Mouse (Mus musculus) hindbrain, embryonic 12.5 days (tissue): ENCODE measurements around the gene Fignl1. TPM values are rescaled to one million over a fixed set of nuclear protein-coding genes. Genes with fewer than 3 reads are reported as not detected.

Experiments
- ATAC-seq: fragments of 200-750 bp; cut with Nextera tagmentation; 2 replicates; pipeline ENCODE4 v1.8.0; 2017; ENCODE audit warnings: moderate TSS enrichment; ENCODE audit not compliant: low FRiP score
- H3K27ac ChIP-seq: fragments of 300-500 bp; sonication (generic); 2 replicates; pipeline ENCODE4 v1.5.1; 2016; ENCODE audit warnings: mild to moderate bottlenecking
- H3K27me3 ChIP-seq: fragments of 300-500 bp; sonication (generic); 2 replicates; pipeline ENCODE4 v1.6.1; 2016; ENCODE audit warnings: mild to moderate bottlenecking
- H3K36me3 ChIP-seq: fragments of 300-500 bp; sonication (generic); 2 replicates; pipeline ENCODE4 v1.6.1; 2016; ENCODE audit warnings: mild to moderate bottlenecking
- H3K4me1 ChIP-seq: fragments of 300-500 bp; sonication (generic); 2 replicates; pipeline ENCODE4 v1.6.1; 2016
- H3K4me2 ChIP-seq: fragments of 300-500 bp; sonication (generic); replicated peaks from 2 replicates; pipeline ENCODE4 v1.6.1; 2016; ENCODE audit warnings: mild to moderate bottlenecking
- H3K4me3 ChIP-seq: fragments of 300-500 bp; sonication (generic); 2 replicates; pipeline ENCODE4 v1.5.1; 2016; ENCODE audit warnings: mild to moderate bottlenecking
- H3K9ac ChIP-seq: fragments of 300-500 bp; sonication (generic); 2 replicates; pipeline ENCODE4 v1.6.1; 2016; ENCODE audit warnings: mild to moderate bottlenecking, moderate library complexity
- H3K9me3 ChIP-seq: fragments of 300-500 bp; sonication (generic); replicated peaks from 2 replicates; pipeline ENCODE4 v1.6.1; 2016; ENCODE audit warnings: mild to moderate bottlenecking
- WGBS: fragments of 180-500 bp; shearing (Covaris S2); methylation state at CpG from one replicate; pipeline ENCODE4 v1.1.7; 2016; 5-methylcytosine and 5-hydroxymethylcytosine counted together
- polyA plus RNA-seq: library from polyadenylated mRNA; unstranded; fragments of >200 nt; fragmentation: Nextera tagmentation; extraction: Ambion mirVana; gene quantifications from 2 replicates; pipeline ENCODE4 v1.2.1, GENCODE M21; 2016

Gene Fignl1
- polyA plus RNA-seq, 1 experiment from 2014 or later: 41.1 TPM

GRCm38 (mm10) chr11:11844367-11844971 lies 35.7 kb upstream of the Fignl1 start:
- peaks cover 10% of the 10 kb centered on the region for H3K4me1 ChIP-seq
- H3K27ac ChIP-seq: peak overlapping the region; percentile 55
- H3K4me3 ChIP-seq: no peak overlapping the region
- no peak overlapping the region for H3K4me2 ChIP-seq
- 48% methylated on average over 13 of the region's 13 CpGs for WGBS
- H3K27me3 ChIP-seq: no peaks in the 10 kb centered on the region
- no peaks in the 10 kb centered on the region for H3K9me3 ChIP-seq
- H3K9ac ChIP-seq: no peak overlapping the region
- peak; percentile 72 for ATAC-seq
- H3K36me3 ChIP-seq: no peaks in the 10 kb centered on the region

GRCm38 (mm10) chr11:11841590-11841989 lies 32.8 kb upstream of the Fignl1 start:
- Histone ChIP-seq H3K36me3 (no peaks in the 10 kb centered on the region), H3K9ac (no peak overlapping the region), H3K4me1 (peaks cover 15% of the 10 kb centered on the region), H3K4me2 (no peak overlapping the region), H3K27ac (no peak overlapping the region), H3K9me3 (no peaks in the 10 kb centered on the region), H3K4me3 (no peak overlapping the region), H3K27me3 (no peaks in the 10 kb centered on the region)
- 83% methylated on average over 4 of the region's 4 CpGs for WGBS
- no peak for ATAC-seq

- Histone ChIP-seq H3K4me1 (peaks cover 18% of the 10 kb centered on the region), H3K4me2 (no peak overlapping the region), H3K4me3 (no peak overlapping the region), H3K27ac (no peak overlapping the region), H3K27me3 (no peaks in the 10 kb centered on the region), H3K9ac (no peak overlapping the region), H3K36me3 (no peaks in the 10 kb centered on the region), H3K9me3 (no peaks in the 10 kb centered on the region)
- no peak for ATAC-seq
- WGBS: 98% methylated on average over 2 of the region's 2 CpGs
Measured at GRCm38 (mm10) chr11:11840746-11841145, 32.0 kb upstream of the Fignl1 start.

GRCm38 (mm10) chr11:11839874-11840273 lies 31.1 kb upstream of the Fignl1 start:
- H3K9me3 ChIP-seq: no peaks in the 10 kb centered on the region
- no peaks in the 10 kb centered on the region for H3K36me3 ChIP-seq
- no peak for ATAC-seq
- H3K9ac ChIP-seq: no peak overlapping the region
- H3K4me3 ChIP-seq: no peak overlapping the region
- no peaks in the 10 kb centered on the region for H3K27me3 ChIP-seq
- 85% methylated on average over 7 of the region's 7 CpGs for WGBS
- no peak overlapping the region for H3K4me2 ChIP-seq
- H3K4me1 ChIP-seq: peaks cover 19% of the 10 kb centered on the region
- no peak overlapping the region for H3K27ac ChIP-seq

DNA sequence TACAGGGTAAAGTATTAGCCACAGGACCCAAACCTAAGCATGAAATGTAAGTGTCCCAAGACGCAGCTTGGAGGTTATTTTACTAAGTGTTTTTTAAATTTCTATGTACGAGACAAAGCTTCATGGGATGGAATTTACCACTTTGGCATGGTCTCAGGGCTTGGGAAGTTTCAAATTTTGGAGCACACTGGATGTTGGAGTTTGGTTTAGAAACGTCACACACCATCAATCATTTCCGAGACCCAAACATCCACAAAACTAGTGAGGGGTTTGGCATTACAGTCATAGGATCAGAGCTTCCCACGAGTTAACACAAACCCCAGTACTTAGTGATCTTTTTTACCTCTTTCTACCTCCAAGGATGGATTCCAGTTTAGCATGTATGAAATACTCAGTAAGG lies 28.6 kb upstream of the Fignl1 start:
- WGBS: 77% methylated on average over 5 of the region's 5 CpGs

DNA sequence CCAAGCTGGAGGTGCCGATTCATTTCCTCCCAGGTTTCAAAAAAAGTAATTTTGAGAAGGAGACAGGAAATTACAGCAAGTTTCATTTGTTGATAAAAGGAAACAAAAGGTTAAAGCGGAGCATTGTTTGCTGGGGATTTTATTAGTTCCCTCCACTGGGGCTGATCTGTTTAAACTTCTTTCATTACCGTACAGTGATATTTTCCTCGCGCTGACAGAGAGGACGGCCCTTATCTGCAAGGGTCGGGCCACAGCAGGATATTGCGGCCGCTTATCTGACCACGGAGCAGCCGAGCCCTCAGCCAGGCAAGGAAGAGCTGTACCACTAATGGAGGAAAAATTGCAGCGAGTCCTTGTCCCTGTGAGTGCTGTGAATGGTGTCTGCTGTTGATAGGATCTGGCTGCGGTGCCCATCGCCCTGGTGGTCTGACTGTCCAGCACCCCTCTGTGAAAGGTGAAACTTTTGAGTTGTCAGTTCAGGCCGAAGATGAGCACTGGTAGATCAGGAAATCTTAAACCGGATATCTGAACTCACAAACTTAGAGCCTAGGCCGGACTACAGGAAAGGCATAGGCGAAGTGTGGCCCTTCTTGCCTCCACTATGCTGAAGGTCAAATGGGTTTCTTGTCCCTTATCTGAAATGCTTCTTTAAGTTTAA lies 28.1 kb upstream of the Fignl1 start:
- no peaks in the 10 kb centered on the region for H3K27me3 ChIP-seq
- 42% methylated on average over 18 of the region's 18 CpGs for WGBS
- no peak overlapping the region for H3K9ac ChIP-seq
- peaks cover 24% of the 10 kb centered on the region for H3K4me1 ChIP-seq
- H3K9me3 ChIP-seq: no peaks in the 10 kb centered on the region
- no peak overlapping the region for H3K4me2 ChIP-seq
- peak overlapping the region; percentile 35 for H3K27ac ChIP-seq
- ATAC-seq: no peak; the same call in 1 of the 2 replicates
- H3K36me3 ChIP-seq: no peaks in the 10 kb centered on the region
- no peak overlapping the region for H3K4me3 ChIP-seq

More for the DNA sequence above, 28.6 kb upstream of the Fignl1 start:
- Histone ChIP-seq H3K9me3 (no peaks in the 10 kb centered on the region), H3K9ac (no peak overlapping the region), H3K36me3 (no peaks in the 10 kb centered on the region), H3K4me2 (no peak overlapping the region), H3K27ac (peak overlapping the region; percentile 35; the same call in 1 of the 2 replicates), H3K4me1 (peaks cover 19% of the 10 kb centered on the region), H3K4me3 (no peak overlapping the region), H3K27me3 (no peaks in the 10 kb centered on the region)
- ATAC-seq: no peak

DNA sequence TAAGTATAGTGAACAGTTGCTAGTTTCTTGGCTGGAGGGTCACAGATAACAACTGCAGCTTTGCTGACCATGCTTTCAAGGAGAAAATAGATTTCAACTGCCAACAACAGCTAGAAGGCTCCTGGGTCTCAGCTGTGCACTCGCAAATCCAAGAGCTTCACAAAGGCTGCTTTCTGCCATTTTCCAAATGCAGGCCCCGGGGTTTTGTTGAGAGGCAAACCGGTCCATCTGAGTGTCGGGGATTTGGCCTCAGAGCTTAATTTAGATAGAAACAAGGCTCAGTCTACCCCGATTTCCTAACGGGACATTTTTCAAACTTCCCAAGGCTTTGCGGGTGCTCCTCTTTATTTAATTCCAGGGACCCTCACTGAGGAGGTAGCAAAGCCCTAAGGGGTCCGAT lies 27.5 kb upstream of the Fignl1 start:
- no peak for ATAC-seq
- peak overlapping the region; percentile 35; the same call in 1 of the 2 replicates for H3K27ac ChIP-seq
- no peak overlapping the region for H3K4me3 ChIP-seq
- no peaks in the 10 kb centered on the region for H3K27me3 ChIP-seq
- no peaks in the 10 kb centered on the region for H3K36me3 ChIP-seq
- peaks cover 28% of the 10 kb centered on the region for H3K4me1 ChIP-seq
- WGBS: 51% methylated on average over 8 of the region's 8 CpGs
- H3K9ac ChIP-seq: no peak overlapping the region
- no peaks in the 10 kb centered on the region for H3K9me3 ChIP-seq
- no peak overlapping the region for H3K4me2 ChIP-seq

DNA sequence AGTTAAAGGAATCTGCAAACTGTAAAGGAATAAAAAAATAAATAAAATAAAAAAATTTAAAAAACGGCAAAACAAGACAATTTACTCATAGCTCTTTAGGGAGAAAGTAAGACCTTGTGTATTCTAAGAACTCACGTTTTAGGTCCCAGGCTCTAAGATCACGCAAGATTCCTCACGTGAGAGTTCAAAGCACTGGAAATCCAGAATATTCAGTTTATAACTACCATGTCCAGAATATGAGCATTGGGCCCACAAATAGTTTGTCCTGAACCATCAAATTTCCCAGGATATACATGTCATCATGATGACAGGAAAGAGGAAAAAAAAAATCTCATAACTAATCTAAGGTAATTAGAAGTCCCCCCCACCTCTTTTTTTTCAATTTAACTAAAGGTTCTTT lies 27.0 kb upstream of the Fignl1 start:
- ATAC-seq: no peak
- 84% methylated on average over 4 of the region's 4 CpGs for WGBS
- H3K4me1 ChIP-seq: peaks cover 32% of the 10 kb centered on the region

DNA sequence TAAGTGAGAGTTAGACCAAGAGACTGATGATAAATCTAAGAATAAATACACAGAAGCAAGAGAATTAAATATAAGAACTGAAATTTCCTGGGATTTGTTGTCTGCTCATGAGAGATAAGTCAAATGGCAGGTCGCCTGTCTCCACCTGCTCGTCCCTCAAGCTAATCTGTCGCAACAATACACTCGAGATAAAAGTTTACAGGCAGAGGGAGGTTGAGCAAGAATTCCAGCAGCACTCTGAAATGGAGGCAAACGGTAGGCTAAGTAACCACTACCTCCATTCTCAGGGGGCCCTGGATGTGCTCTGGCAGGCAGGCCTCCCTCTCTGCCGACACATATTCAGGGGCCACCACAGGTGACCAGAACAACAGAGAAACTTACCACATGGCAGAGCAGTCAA lies 26.6 kb upstream of the Fignl1 start:
- ATAC-seq: no peak
- H3K36me3 ChIP-seq: no peaks in the 10 kb centered on the region
- no peaks in the 10 kb centered on the region for H3K9me3 ChIP-seq
- H3K27me3 ChIP-seq: no peaks in the 10 kb centered on the region
- H3K27ac ChIP-seq: no peak overlapping the region
- H3K4me1 ChIP-seq: peaks cover 35% of the 10 kb centered on the region
- H3K4me2 ChIP-seq: no peak overlapping the region
- WGBS: 52% methylated on average over 6 of the region's 6 CpGs
- no peak overlapping the region for H3K4me3 ChIP-seq
- H3K9ac ChIP-seq: no peak overlapping the region

More for the DNA sequence above, 27.0 kb upstream of the Fignl1 start:
- H3K27ac ChIP-seq: no peak overlapping the region
- H3K9ac ChIP-seq: no peak overlapping the region
- H3K9me3 ChIP-seq: no peaks in the 10 kb centered on the region
- H3K4me3 ChIP-seq: no peak overlapping the region
- H3K27me3 ChIP-seq: no peaks in the 10 kb centered on the region
- no peaks in the 10 kb centered on the region for H3K36me3 ChIP-seq
- no peak overlapping the region for H3K4me2 ChIP-seq

DNA sequence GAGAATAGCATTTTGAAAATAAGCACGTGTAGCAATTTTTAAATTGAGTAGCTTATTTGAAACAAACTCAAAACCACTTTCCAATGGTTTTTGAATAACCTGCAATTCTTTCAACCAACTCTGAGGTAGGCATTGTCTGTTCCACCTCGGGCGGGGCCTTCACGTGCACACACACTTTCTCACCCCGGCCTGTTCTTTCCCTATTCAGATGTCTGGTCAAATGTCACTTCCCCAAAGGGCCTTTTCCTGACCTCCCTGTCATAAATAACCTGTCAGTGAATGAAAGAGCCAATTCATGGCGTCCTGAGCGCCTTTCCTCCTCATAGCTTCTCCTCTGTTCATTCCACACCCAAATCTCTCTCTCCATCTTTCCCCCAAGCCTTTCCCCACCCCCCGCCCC lies 24.3 kb upstream of the Fignl1 start:
- Histone ChIP-seq H3K4me1 (peaks cover 57% of the 10 kb centered on the region), H3K4me2 (no peak overlapping the region), H3K9ac (no peak overlapping the region), H3K27me3 (no peaks in the 10 kb centered on the region), H3K27ac (peak overlapping the region; percentile 78), H3K4me3 (no peak overlapping the region), H3K36me3 (no peaks in the 10 kb centered on the region), H3K9me3 (no peaks in the 10 kb centered on the region)
- ATAC-seq: no peak
- WGBS: 17% methylated on average over 8 of the region's 8 CpGs

DNA sequence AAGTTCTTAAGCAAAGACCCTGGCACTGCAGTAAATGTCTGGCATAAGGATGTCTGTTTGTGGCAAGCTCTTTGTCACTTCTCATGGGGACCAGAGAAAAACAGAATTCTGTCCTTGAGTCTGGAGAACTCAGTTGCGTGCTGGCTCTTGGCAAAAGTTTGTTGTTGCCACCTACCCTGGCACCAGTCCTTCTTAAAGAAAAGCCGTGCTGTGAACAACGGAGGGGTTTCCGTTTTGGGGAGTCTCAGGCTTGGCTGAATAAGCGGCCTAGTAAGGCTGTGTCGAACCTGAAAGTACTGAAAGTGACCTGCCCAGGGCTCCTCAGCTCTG lies 24.0 kb upstream of the Fignl1 start:
- 29% methylated on average over 6 of the region's 6 CpGs for WGBS
- no peaks in the 10 kb centered on the region for H3K36me3 ChIP-seq
- peak overlapping the region; percentile 78 for H3K27ac ChIP-seq
- no peak overlapping the region for H3K9ac ChIP-seq
- no peaks in the 10 kb centered on the region for H3K9me3 ChIP-seq
- no peak for ATAC-seq
- H3K4me1 ChIP-seq: peaks cover 58% of the 10 kb centered on the region
- no peak overlapping the region for H3K4me3 ChIP-seq
- H3K27me3 ChIP-seq: no peaks in the 10 kb centered on the region
- no peak overlapping the region for H3K4me2 ChIP-seq

GRCm38 (mm10) chr11:11831940-11832754 lies 23.4 kb upstream of the Fignl1 start:
- ATAC-seq: no peak
- Histone ChIP-seq H3K4me1 (peaks cover 58% of the 10 kb centered on the region), H3K4me3 (no peak overlapping the region), H3K36me3 (no peaks in the 10 kb centered on the region), H3K27ac (peak overlapping the region; percentile 78), H3K27me3 (no peaks in the 10 kb centered on the region), H3K4me2 (no peak overlapping the region), H3K9me3 (no peaks in the 10 kb centered on the region), H3K9ac (no peak overlapping the region)
- WGBS: 12% methylated on average over 6 of the region's 6 CpGs
